Mouse (Mus musculus): ENCODE measurements at regions not wholly inside any gene's neighbourhood (a gene's known extent, or its start where the extent isn't known, plus 50 kb on each side); places are given as distances from the start of the nearest gene placed in this dataset.

- H3K4me1 ChIP-seq (replicated peaks; ENCODE audit: control insufficient read depth, insufficient read depth, low read length): peaks cover 24% of the 10 kb centered on the region
- no peaks in the 10 kb centered on the region for H3K27me3 ChIP-seq (ENCODE audit: control insufficient read depth, insufficient read depth, low read length)
- peaks cover 16% of the 10 kb centered on the region for H3K9me3 ChIP-seq (ENCODE audit: control insufficient read depth, low read length)
- H3K27ac ChIP-seq: peak overlapping the region; percentile 96
- peak overlapping the region; percentile 65 for H3K9ac ChIP-seq
- H3K36me3 ChIP-seq (replicated peaks; ENCODE audit: control insufficient read depth, insufficient read depth): no peaks in the 10 kb centered on the region
- ATAC-seq (ENCODE audit: low FRiP score): peak; percentile 86
- 1% methylated on average over 22 of the region's 22 CpGs for WGBS
- H3K4me2 ChIP-seq (replicated peaks): peak overlapping the region; percentile 62
- H3K4me3 ChIP-seq (replicated peaks; ENCODE audit: low read length): peak overlapping the region; percentile 20
- peak; percentile 72 for DNase-seq (ENCODE audit: low spot score)
These were observed 110.8 kb downstream of the Map3k7 start for GRCm38 (mm10) chr4:32074399-32075296.

- Histone ChIP-seq H3K4me1 (replicated peaks; ENCODE audit: control insufficient read depth, insufficient read depth, low read length) (peaks cover 24% of the 10 kb centered on the region), H3K36me3 (replicated peaks; ENCODE audit: control insufficient read depth, insufficient read depth) (no peaks in the 10 kb centered on the region), H3K9me3 (ENCODE audit: control insufficient read depth, low read length) (peaks cover under 1% of the 10 kb centered on the region; the same call in 1 of the 2 replicates), H3K27ac (no peak overlapping the region), H3K4me2 (replicated peaks) (no peak overlapping the region), H3K4me3 (replicated peaks; ENCODE audit: low read length) (no peak overlapping the region), H3K9ac (no peak overlapping the region), H3K27me3 (ENCODE audit: control insufficient read depth, insufficient read depth, low read length) (no peaks in the 10 kb centered on the region)
- ATAC-seq (ENCODE audit: low FRiP score): no peak
- WGBS: 51% methylated on average over 12 of the region's 12 CpGs
- DNase-seq (ENCODE audit: low spot score): no peak
These were observed 112.6 kb downstream of the Map3k7 start for GRCm38 (mm10) chr4:32076391-32076925.

GRCm38 (mm10) chr4:32083456-32083855 is 119.6 kb downstream of the Map3k7 start:
- 22% methylated on average over 8 of the region's 8 CpGs for WGBS
- DNase-seq (ENCODE audit: low spot score) (no peak), ATAC-seq (ENCODE audit: low FRiP score) (no peak; the same call in 1 of the 2 replicates)
- Histone ChIP-seq H3K4me2 (replicated peaks) (no peak overlapping the region), H3K4me3 (replicated peaks; ENCODE audit: low read length) (no peak overlapping the region), H3K27me3 (ENCODE audit: control insufficient read depth, insufficient read depth, low read length) (no peaks in the 10 kb centered on the region), H3K9ac (no peak overlapping the region), H3K27ac (peak overlapping the region; percentile 41), H3K4me1 (replicated peaks; ENCODE audit: control insufficient read depth, insufficient read depth, low read length) (peaks cover 9% of the 10 kb centered on the region; the same call in 1 of the 2 replicates), H3K36me3 (replicated peaks; ENCODE audit: control insufficient read depth, insufficient read depth) (no peaks in the 10 kb centered on the region), H3K9me3 (ENCODE audit: control insufficient read depth, low read length) (no peaks in the 10 kb centered on the region)

- H3K27ac ChIP-seq: peak overlapping the region; percentile 41; the same call in 1 of the 2 replicates
- no peak for ATAC-seq (ENCODE audit: low FRiP score)
- H3K9ac ChIP-seq: no peak overlapping the region
- no peaks in the 10 kb centered on the region for H3K36me3 ChIP-seq (replicated peaks; ENCODE audit: control insufficient read depth, insufficient read depth)
- H3K27me3 ChIP-seq (ENCODE audit: control insufficient read depth, insufficient read depth, low read length): no peaks in the 10 kb centered on the region
- peaks cover 9% of the 10 kb centered on the region; the same call in 1 of the 2 replicates for H3K4me1 ChIP-seq (replicated peaks; ENCODE audit: control insufficient read depth, insufficient read depth, low read length)
- H3K4me2 ChIP-seq (replicated peaks): no peak overlapping the region
- DNase-seq (ENCODE audit: low spot score): no peak
- no peaks in the 10 kb centered on the region for H3K9me3 ChIP-seq (ENCODE audit: control insufficient read depth, low read length)
- WGBS: 88% methylated on average over 10 of the region's 10 CpGs
- H3K4me3 ChIP-seq (replicated peaks; ENCODE audit: low read length): no peak overlapping the region
These were observed 120.5 kb downstream of the Map3k7 start for GRCm38 (mm10) chr4:32084250-32084869.

- 97% methylated on average over 2 of the region's 2 CpGs for WGBS
- Histone ChIP-seq H3K4me3 (replicated peaks; ENCODE audit: low read length) (no peak overlapping the region), H3K4me2 (replicated peaks) (no peak overlapping the region), H3K27ac (no peak overlapping the region), H3K4me1 (replicated peaks; ENCODE audit: control insufficient read depth, insufficient read depth, low read length) (peaks cover 9% of the 10 kb centered on the region; the same call in 1 of the 2 replicates), H3K36me3 (replicated peaks; ENCODE audit: control insufficient read depth, insufficient read depth) (no peaks in the 10 kb centered on the region), H3K27me3 (ENCODE audit: control insufficient read depth, insufficient read depth, low read length) (no peaks in the 10 kb centered on the region), H3K9me3 (ENCODE audit: control insufficient read depth, low read length) (no peaks in the 10 kb centered on the region), H3K9ac (no peak overlapping the region)
- ATAC-seq (ENCODE audit: low FRiP score): no peak
- DNase-seq (ENCODE audit: low spot score): no peak
These were observed 121.1 kb downstream of the Map3k7 start for GRCm38 (mm10) chr4:32085040-32085439.

- Histone ChIP-seq H3K4me2 (replicated peaks) (no peak overlapping the region), H3K27me3 (ENCODE audit: control insufficient read depth, insufficient read depth, low read length) (no peaks in the 10 kb centered on the region), H3K36me3 (replicated peaks; ENCODE audit: control insufficient read depth, insufficient read depth) (no peaks in the 10 kb centered on the region), H3K27ac (no peak overlapping the region), H3K4me1 (replicated peaks; ENCODE audit: control insufficient read depth, insufficient read depth, low read length) (no peaks in the 10 kb centered on the region), H3K9ac (no peak overlapping the region), H3K9me3 (ENCODE audit: control insufficient read depth, low read length) (no peaks in the 10 kb centered on the region), H3K4me3 (replicated peaks; ENCODE audit: low read length) (no peak overlapping the region)
- 85% methylated on average over 10 of the region's 10 CpGs for WGBS
- no peak for ATAC-seq (ENCODE audit: low FRiP score)
- no peak for DNase-seq (ENCODE audit: low spot score)
These were observed 127.2 kb downstream of the Map3k7 start for GRCm38 (mm10) chr4:32091086-32091485.

GRCm38 (mm10) chr4:32092320-32093041 is 128.6 kb downstream of the Map3k7 start:
- 97% methylated on average over 17 of the region's 17 CpGs for WGBS
- no peak overlapping the region for H3K9ac ChIP-seq

GRCm38 (mm10) chr4:32098233-32098632 is 134.3 kb downstream of the Map3k7 start:
- WGBS: 62% methylated on average over 9 of the region's 9 CpGs
- Histone ChIP-seq H3K4me1 (replicated peaks; ENCODE audit: control insufficient read depth, insufficient read depth, low read length) (no peaks in the 10 kb centered on the region), H3K27ac (no peak overlapping the region), H3K9me3 (ENCODE audit: control insufficient read depth, low read length) (no peaks in the 10 kb centered on the region), H3K36me3 (replicated peaks; ENCODE audit: control insufficient read depth, insufficient read depth) (no peaks in the 10 kb centered on the region), H3K27me3 (ENCODE audit: control insufficient read depth, insufficient read depth, low read length) (no peaks in the 10 kb centered on the region), H3K4me3 (replicated peaks; ENCODE audit: low read length) (no peak overlapping the region), H3K9ac (no peak overlapping the region), H3K4me2 (replicated peaks) (no peak overlapping the region)
- no peak for DNase-seq (ENCODE audit: low spot score)
- ATAC-seq (ENCODE audit: low FRiP score): no peak

More at GRCm38 (mm10) chr4:32092320-32093041, 128.6 kb downstream of the Map3k7 start:
- DNase-seq (ENCODE audit: low spot score) (no peak), ATAC-seq (ENCODE audit: low FRiP score) (no peak)
- Histone ChIP-seq H3K9me3 (ENCODE audit: control insufficient read depth, low read length) (no peaks in the 10 kb centered on the region), H3K4me1 (replicated peaks; ENCODE audit: control insufficient read depth, insufficient read depth, low read length) (no peaks in the 10 kb centered on the region), H3K27ac (no peak overlapping the region), H3K4me2 (replicated peaks) (no peak overlapping the region), H3K27me3 (ENCODE audit: control insufficient read depth, insufficient read depth, low read length) (no peaks in the 10 kb centered on the region), H3K4me3 (replicated peaks; ENCODE audit: low read length) (no peak overlapping the region), H3K36me3 (replicated peaks; ENCODE audit: control insufficient read depth, insufficient read depth) (no peaks in the 10 kb centered on the region)

GRCm38 (mm10) chr4:32101002-32101401 is 137.1 kb downstream of the Map3k7 start:
- Histone ChIP-seq H3K27me3 (ENCODE audit: control insufficient read depth, insufficient read depth, low read length) (no peaks in the 10 kb centered on the region), H3K9me3 (ENCODE audit: control insufficient read depth, low read length) (no peaks in the 10 kb centered on the region), H3K36me3 (replicated peaks; ENCODE audit: control insufficient read depth, insufficient read depth) (no peaks in the 10 kb centered on the region), H3K9ac (no peak overlapping the region), H3K27ac (no peak overlapping the region), H3K4me3 (replicated peaks; ENCODE audit: low read length) (no peak overlapping the region), H3K4me2 (replicated peaks) (no peak overlapping the region), H3K4me1 (replicated peaks; ENCODE audit: control insufficient read depth, insufficient read depth, low read length) (no peaks in the 10 kb centered on the region)
- 68% methylated on average over 5 of the region's 5 CpGs for WGBS
- DNase-seq (ENCODE audit: low spot score) (no peak), ATAC-seq (ENCODE audit: low FRiP score) (no peak)
